Mouse (Mus musculus) CD4-positive helper T cell, adult 2 months (primary cell): Measurements from ENCODE around the gene Slc16a1.

Experiments used
- DNase-seq: peaks from one replicate; pipeline ENCODE4 v3.0.0-alpha.2; 2012; ENCODE audit warnings: low read depth, missing footprints, low spot score

The Slc16a1 gene

GRCm38 (mm10) chr3:104638403-104638779 is at the start of gene Slc16a1:
Gene Slc16a1 (plus strand): TSS chr3:104638668.
- peak; percentile 92 for DNase-seq

- DNase-seq, result no peak
Measured at GRCm38 (mm10) chr3:104596451-104597134, 41.9 kb upstream of the Slc16a1 start.

GRCm38 (mm10) chr3:104597135-104597764 is 41.2 kb upstream of the Slc16a1 start:
- no peak for DNase-seq

GRCm38 (mm10) chr3:104599296-104600150 is 38.9 kb upstream of the Slc16a1 start:
- DNase-seq, result no peak

- DNase-seq, result no peak
Measured at GRCm38 (mm10) chr3:104600691-104601090, 37.8 kb upstream of the Slc16a1 start.

GRCm38 (mm10) chr3:104601680-104602079 is 36.8 kb upstream of the Slc16a1 start:
- DNase-seq, result no peak

- DNase-seq, result no peak
Measured at GRCm38 (mm10) chr3:104609690-104610380, 28.6 kb upstream of the Slc16a1 start.

GRCm38 (mm10) chr3:104610453-104611230 is 27.8 kb upstream of the Slc16a1 start:
- no peak for DNase-seq

- DNase-seq, result no peak
Measured at GRCm38 (mm10) chr3:104611951-104612350, 26.5 kb upstream of the Slc16a1 start.

- DNase-seq, result no peak
Measured at GRCm38 (mm10) chr3:104613102-104613501, 25.4 kb upstream of the Slc16a1 start.

GRCm38 (mm10) chr3:104614081-104614480 is 24.4 kb upstream of the Slc16a1 start:
- DNase-seq, result no peak

GRCm38 (mm10) chr3:104615216-104615615 is 23.3 kb upstream of the Slc16a1 start:
- no peak for DNase-seq

GRCm38 (mm10) chr3:104616155-104616554 is 22.3 kb upstream of the Slc16a1 start:
- peak; percentile 80 for DNase-seq

GRCm38 (mm10) chr3:104621841-104622240 is 16.6 kb upstream of the Slc16a1 start:
- DNase-seq, result no peak

- no peak for DNase-seq
Measured at GRCm38 (mm10) chr3:104629810-104630209, 8.7 kb upstream of the Slc16a1 start.

- peak; percentile 44 for DNase-seq
Measured at GRCm38 (mm10) chr3:104630941-104631340, 7.5 kb upstream of the Slc16a1 start.

GRCm38 (mm10) chr3:104632560-104633162 is 5.8 kb upstream of the Slc16a1 start:
- no peak for DNase-seq

GRCm38 (mm10) chr3:104636491-104636890 is 2.0 kb upstream of the Slc16a1 start:
- DNase-seq, result no peak

- DNase-seq, result peak; percentile 56
Measured at GRCm38 (mm10) chr3:104637427-104638402, 753 bp upstream of the Slc16a1 start.
